Mouse (Mus musculus) liver, embryonic 11.5 days (tissue): ENCODE measurements around the gene Ier5l. TPM values are rescaled to one million over a fixed set of nuclear protein-coding genes. Genes with fewer than 3 reads are reported as not detected.
A peak's percentile ranks its signal among the peaks of the same experiment; 100 is the strongest.

Source experiments
- ATAC-seq: fragments of 200-750 bp; cut with Nextera tagmentation; replicated peaks from 2 replicates; pipeline ENCODE4 v1.8.0; 2017; ENCODE audit warnings: moderate number of reproducible peaks, mild to moderate bottlenecking, moderate TSS enrichment, moderate library complexity; ENCODE audit not compliant: low FRiP score
- DNase-seq: peaks from one replicate; pipeline ENCODE4 v3.0.0-alpha.2; 2017; ENCODE audit warnings: low spot score
- H3K27ac ChIP-seq: fragments of 300-500 bp; sonication (generic); 2 replicates; pipeline ENCODE4 v1.5.1; 2014; ENCODE audit warnings: mild to moderate bottlenecking, low read depth, low read length, control low read depth
- H3K27me3 ChIP-seq: fragments of 300-500 bp; sonication (generic); replicated peaks from 2 replicates; pipeline ENCODE4 v1.6.1; 2014; ENCODE audit warnings: low read length, mixed read lengths; ENCODE audit not compliant: control insufficient read depth, insufficient read depth
- H3K36me3 ChIP-seq: fragments of 300-500 bp; sonication (generic); 2 replicates; pipeline ENCODE4 v1.6.1; 2014; ENCODE audit warnings: mild to moderate bottlenecking, low read length, moderate library complexity, mixed read lengths; ENCODE audit not compliant: control insufficient read depth, insufficient read depth
- H3K4me1 ChIP-seq: fragments of 300-500 bp; sonication (generic); replicated peaks from 2 replicates; pipeline ENCODE4 v1.6.1; 2014; ENCODE audit warnings: low read length, mixed read lengths; ENCODE audit not compliant: control insufficient read depth, insufficient read depth
- H3K4me2 ChIP-seq: fragments of 300-500 bp; sonication (generic); 2 replicates; pipeline ENCODE4 v1.6.1; 2014; ENCODE audit warnings: mild to moderate bottlenecking, control low read depth, moderate library complexity
- H3K4me3 ChIP-seq: fragments of 300-500 bp; sonication (generic); 2 replicates; pipeline ENCODE4 v1.5.1; 2014; ENCODE audit warnings: low read depth, low read length, control low read depth
- H3K9ac ChIP-seq: fragments of 300-500 bp; sonication (generic); 2 replicates; pipeline ENCODE4 v1.6.1; 2014; ENCODE audit warnings: low read depth, low read length, control low read depth
- H3K9me3 ChIP-seq: fragments of 300-500 bp; sonication (generic); 2 replicates; pipeline ENCODE4 v1.6.1; 2016; ENCODE audit warnings: low read length, inconsistent platforms, mixed read lengths; ENCODE audit not compliant: control insufficient read depth
- WGBS: fragments of 180-500 bp; shearing (Covaris S2); extraction: QIAGEN DNeasy Blood & Tissue Kit; methylation state at CpG from one replicate; pipeline ENCODE4 v1.1.7; 2014; 5-methylcytosine and 5-hydroxymethylcytosine counted together
- polyA plus RNA-seq: library from polyadenylated mRNA; unstranded; fragments of >200 nt; fragmentation: Nextera tagmentation; extraction: Ambion mirVana; gene quantifications from 2 replicates; pipeline ENCODE4 v1.2.1, GENCODE M21; 2014

Gene Ier5l
- polyA plus RNA-seq, 1 experiment from 2014 or later: 1.2 TPM

DNA sequence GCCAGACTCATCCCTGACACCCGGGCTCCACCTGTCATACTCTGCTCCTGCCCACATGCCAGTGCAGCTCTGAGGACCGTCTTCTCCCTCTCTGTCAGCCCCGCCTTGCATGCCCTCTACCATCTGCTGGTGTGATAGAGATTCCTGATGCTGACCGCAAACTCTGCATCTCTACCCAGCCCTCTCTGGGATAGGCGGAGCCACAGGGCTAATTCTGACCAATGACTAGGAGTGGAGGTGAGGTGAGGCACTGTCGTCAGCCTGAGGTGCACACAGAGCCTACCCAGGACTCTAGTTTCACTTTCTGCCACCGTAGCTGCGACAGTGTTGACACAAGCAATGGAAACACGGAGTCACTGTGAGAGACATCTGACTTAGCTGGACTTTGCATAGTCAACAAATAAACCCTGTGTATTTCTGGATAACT lies 10.1 kb downstream of the Ier5l start:
- H3K27ac ChIP-seq: peak overlapping the region; percentile 50; the same call in 1 of the 2 replicates
- H3K27me3 ChIP-seq: peaks cover 11% of the 10 kb centered on the region
- H3K4me3 ChIP-seq: peak overlapping the region; percentile 47
- H3K36me3 ChIP-seq: 0 out of 2 replicates have a peak, but pooled peaks cover 3% of the 10 kb centered on the region
- peak; percentile 95 for ATAC-seq
- H3K4me2 ChIP-seq: peak overlapping the region; percentile 71
- peak overlapping the region; percentile 48; the same call in 1 of the 2 replicates for H3K9ac ChIP-seq
- DNase-seq: peak; percentile 63
- H3K4me1 ChIP-seq: peaks cover 15% of the 10 kb centered on the region
- no peaks in the 10 kb centered on the region for H3K9me3 ChIP-seq
- 1% methylated on average over 9 of the region's 9 CpGs for WGBS

DNA sequence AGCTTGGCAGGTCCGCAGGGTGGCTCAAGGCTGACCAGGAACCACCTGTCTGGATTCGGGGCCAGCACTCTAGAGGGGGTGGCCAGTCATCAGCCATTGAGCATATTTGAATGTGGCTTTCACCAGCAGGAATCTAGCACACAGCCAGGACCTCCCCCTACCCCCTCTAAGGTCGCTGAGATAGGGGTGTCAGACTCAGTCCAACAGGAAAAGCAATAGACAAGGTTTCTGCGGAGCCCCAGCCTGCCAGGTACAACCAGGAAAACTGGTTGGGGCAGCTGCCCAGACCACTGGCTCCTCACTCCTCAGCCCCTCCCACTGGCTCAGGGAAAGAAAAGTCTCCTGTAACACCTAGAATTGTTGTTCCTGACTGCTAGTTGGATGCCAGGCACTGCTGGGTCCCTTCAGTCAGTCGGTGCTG lies 10.7 kb downstream of the Ier5l start:
- 16% methylated on average over 5 of the region's 5 CpGs for WGBS
- DNase-seq: no peak
- Histone ChIP-seq H3K36me3 (0 out of 2 replicates have a peak, but pooled peaks cover 3% of the 10 kb centered on the region), H3K27ac (peak overlapping the region; percentile 50; the same call in 1 of the 2 replicates), H3K4me3 (peak overlapping the region; percentile 47), H3K9ac (no peak overlapping the region), H3K4me1 (peaks cover 15% of the 10 kb centered on the region), H3K9me3 (no peaks in the 10 kb centered on the region), H3K4me2 (peak overlapping the region; percentile 71), H3K27me3 (peaks cover 5% of the 10 kb centered on the region)
- ATAC-seq: no peak

DNA sequence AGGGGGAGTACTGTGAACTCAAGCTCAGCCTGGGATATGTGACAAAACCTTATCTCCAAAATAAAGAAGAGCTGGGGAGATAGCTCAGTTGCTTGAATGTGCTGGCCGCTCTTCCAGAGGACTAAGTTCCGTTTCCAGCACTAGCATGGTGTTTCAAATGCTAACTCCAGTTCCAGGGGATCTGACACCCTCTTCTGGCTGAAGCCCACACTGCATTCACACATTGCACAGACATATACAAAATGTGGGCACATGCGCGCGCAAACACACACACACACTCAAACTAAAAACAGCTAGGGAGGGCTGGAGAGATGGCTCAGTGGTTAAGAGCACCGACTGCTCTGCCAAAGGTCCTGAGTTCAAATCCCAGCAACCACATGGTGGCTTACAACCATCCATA lies 14.8 kb downstream of the Ier5l start:
- no peak for DNase-seq
- no peak overlapping the region for H3K27ac ChIP-seq

DNA sequence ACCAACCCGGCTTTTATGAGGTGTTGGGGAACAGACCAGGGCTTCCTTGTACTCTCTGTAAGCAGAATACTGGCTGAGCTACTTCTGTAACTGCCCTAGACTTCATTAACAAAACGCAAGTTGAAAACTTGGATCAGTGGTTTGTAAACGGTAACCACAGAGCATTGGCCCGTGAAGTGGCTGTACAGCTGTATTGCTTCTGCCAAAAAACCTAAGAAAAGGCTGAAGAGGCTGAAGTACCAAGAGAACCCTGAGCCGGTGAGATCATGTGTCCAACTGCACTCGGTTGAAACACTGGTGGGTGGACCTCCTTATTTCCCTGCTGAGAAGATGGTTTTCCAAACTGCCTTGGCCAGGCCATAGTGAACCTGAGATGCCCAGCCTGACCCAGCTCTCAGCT lies 15.7 kb downstream of the Ier5l start:
- peaks cover 5% of the 10 kb centered on the region; the same call in 1 of the 2 replicates for H3K36me3 ChIP-seq
- no peaks in the 10 kb centered on the region for H3K9me3 ChIP-seq
- H3K9ac ChIP-seq: no peak overlapping the region
- WGBS: 84% methylated on average over 6 of the region's 6 CpGs
- H3K27me3 ChIP-seq: no peaks in the 10 kb centered on the region
- H3K4me2 ChIP-seq: no peak overlapping the region
- no peak for DNase-seq
- peaks cover 5% of the 10 kb centered on the region for H3K4me1 ChIP-seq
- H3K4me3 ChIP-seq: no peak overlapping the region
- no peak for ATAC-seq
- no peak overlapping the region for H3K27ac ChIP-seq

More for the DNA sequence above, 14.8 kb downstream of the Ier5l start:
- WGBS: 86% methylated on average over 6 of the region's 6 CpGs
- Histone ChIP-seq H3K9me3 (no peaks in the 10 kb centered on the region), H3K4me1 (peaks cover 12% of the 10 kb centered on the region), H3K4me2 (no peak overlapping the region), H3K36me3 (0 out of 2 replicates have a peak, but pooled peaks cover 3% of the 10 kb centered on the region), H3K9ac (no peak overlapping the region), H3K27me3 (no peaks in the 10 kb centered on the region), H3K4me3 (no peak overlapping the region)
- no peak for ATAC-seq

DNA sequence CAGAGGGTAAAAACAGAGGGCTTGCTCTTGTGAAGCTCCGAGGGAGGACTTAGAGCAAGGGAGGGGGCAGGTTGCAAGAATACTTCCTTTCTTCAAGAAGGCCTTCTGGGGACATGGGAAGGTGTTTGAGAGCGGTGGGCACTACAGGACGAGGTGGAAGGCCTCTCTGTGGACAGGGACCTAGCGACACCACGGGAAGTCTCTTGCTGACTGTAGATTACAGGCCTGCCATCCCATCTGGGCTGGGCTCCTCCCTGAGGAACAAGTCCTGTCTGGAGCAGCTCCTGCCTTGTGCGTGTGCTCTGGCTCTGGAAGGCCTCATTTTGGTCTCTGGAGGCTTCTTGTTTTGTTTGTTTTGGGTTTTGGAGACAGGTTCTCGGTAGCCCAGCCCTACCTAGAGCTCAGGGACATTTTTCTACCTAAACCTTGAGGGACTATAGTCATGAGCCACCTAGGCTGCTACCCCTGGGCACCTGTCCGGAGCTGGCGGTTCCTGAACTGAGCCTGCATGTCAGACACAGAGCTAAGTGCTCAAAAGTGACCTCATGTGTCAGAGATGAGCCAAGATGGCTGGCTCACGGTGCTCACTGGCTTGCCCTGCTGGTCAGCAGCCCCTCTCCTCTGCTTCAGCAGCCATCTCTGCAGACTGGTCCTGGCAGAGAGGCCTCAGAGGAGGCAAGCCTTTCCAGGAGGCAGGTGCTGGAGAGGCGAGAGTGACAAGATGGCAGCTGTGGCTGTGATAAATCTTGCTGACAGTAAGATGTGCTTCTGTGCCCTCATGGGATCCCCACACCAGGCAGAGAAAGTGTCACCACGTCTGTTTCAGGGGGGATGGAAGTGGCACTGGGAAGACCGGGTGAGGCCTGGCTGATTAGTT lies 17.7 kb downstream of the Ier5l start:
- no peak overlapping the region for H3K4me3 ChIP-seq
- H3K4me2 ChIP-seq: no peak overlapping the region
- H3K4me1 ChIP-seq: no peaks in the 10 kb centered on the region
- ATAC-seq: no peak
- H3K36me3 ChIP-seq: peaks cover 5% of the 10 kb centered on the region; the same call in 1 of the 2 replicates
- no peak overlapping the region for H3K27ac ChIP-seq
- DNase-seq: no peak
- no peaks in the 10 kb centered on the region for H3K9me3 ChIP-seq
- no peaks in the 10 kb centered on the region for H3K27me3 ChIP-seq
- H3K9ac ChIP-seq: no peak overlapping the region
- WGBS: 76% methylated on average over 13 of the region's 13 CpGs

DNA sequence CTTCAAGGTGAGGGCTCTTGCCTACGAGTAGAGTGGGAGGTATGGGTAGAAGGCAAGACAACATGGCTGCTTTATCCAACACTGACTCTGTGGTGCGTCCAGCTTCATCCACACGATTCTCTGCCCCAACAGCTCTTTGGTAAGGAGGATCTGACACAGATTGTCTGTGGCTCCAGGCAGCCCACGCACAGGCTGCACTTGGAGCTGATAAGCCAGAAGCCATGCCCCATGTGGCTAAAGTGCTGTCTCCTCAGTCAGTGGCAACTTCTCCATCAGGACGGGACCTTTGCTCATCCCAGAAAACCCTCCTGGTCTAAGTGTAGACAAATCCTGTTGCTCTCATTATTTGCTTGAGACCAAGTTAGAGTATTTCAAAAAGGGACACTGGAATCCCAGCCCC lies 19.4 kb downstream of the Ier5l start:
- DNase-seq: no peak

DNA sequence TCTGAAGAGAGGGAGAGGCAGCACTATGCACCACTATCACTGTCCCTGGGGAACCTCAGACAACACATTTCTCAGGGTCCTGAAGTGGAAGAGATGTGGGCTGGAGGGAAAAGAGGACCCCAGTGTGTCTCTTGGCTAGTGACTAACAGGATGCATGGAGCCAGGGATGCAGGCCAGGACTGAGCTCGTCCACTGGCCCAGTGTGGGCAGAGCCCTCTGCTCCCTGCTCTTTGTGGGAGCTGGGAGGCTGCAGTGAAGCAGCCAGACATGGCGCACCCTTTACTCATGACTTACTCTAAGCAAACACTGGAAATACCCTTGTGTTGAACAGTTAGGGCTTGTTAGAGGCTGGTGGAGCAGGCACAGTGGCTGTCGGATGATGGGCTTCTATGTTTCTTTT lies 20.4 kb downstream of the Ier5l start:
- DNase-seq (no peak), ATAC-seq (no peak)
- no peak overlapping the region for H3K9ac ChIP-seq
- no peak overlapping the region for H3K4me2 ChIP-seq
- 79% methylated on average over 3 of the region's 3 CpGs for WGBS
- peaks cover 18% of the 10 kb centered on the region for H3K36me3 ChIP-seq
- H3K4me1 ChIP-seq: no peaks in the 10 kb centered on the region
- 0 out of 2 replicates have a peak, but pooled peaks cover 4% of the 10 kb centered on the region for H3K9me3 ChIP-seq
- H3K4me3 ChIP-seq: no peak overlapping the region
- H3K27me3 ChIP-seq: no peaks in the 10 kb centered on the region
- H3K27ac ChIP-seq: no peak overlapping the region

More for the DNA sequence above, 19.4 kb downstream of the Ier5l start:
- H3K9ac ChIP-seq: no peak overlapping the region
- no peak overlapping the region for H3K4me2 ChIP-seq
- peaks cover 10% of the 10 kb centered on the region for H3K36me3 ChIP-seq
- no peaks in the 10 kb centered on the region for H3K27me3 ChIP-seq
- H3K4me3 ChIP-seq: no peak overlapping the region
- ATAC-seq: no peak
- 58% methylated on average over 5 of the region's 5 CpGs for WGBS
- H3K4me1 ChIP-seq: no peaks in the 10 kb centered on the region
- no peak overlapping the region for H3K27ac ChIP-seq
- no peaks in the 10 kb centered on the region for H3K9me3 ChIP-seq

DNA sequence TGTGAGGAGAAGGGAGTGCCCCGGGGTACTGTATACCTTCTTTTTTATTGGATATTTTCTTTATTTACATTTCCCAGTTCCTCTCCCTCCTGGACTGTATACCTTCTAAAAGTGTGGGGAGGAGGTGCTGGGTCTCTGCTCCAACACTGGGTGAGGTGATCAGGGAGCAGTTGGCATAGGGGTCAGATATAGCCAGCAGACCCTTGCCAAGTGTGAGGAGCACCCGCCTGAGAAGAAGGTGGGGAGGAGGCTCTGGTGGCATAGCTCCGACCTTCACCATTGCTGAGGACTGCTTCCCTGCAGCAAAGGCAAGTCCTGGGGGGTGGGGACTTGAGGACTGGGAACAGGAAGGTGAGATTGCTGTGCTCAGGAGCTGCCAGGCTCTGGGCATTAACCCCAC lies 22.5 kb downstream of the Ier5l start:
- no peaks in the 10 kb centered on the region for H3K4me1 ChIP-seq
- DNase-seq: no peak
- H3K36me3 ChIP-seq: peaks cover 30% of the 10 kb centered on the region
- ATAC-seq: no peak
- 84% methylated on average over 3 of the region's 3 CpGs for whole genome bisulfite sequencing
- no peak overlapping the region for H3K9ac ChIP-seq
- H3K27me3 ChIP-seq: no peaks in the 10 kb centered on the region
- H3K9me3 ChIP-seq: 0 out of 2 replicates have a peak, but pooled peaks cover 4% of the 10 kb centered on the region
- no peak overlapping the region for H3K4me3 ChIP-seq
- no peak overlapping the region for H3K27ac ChIP-seq
- H3K4me2 ChIP-seq: no peak overlapping the region
